Mouse (Mus musculus) heart, embryonic 14.5 days (tissue): ENCODE data around the gene Erg. TPM values are rescaled to one million over a fixed set of nuclear protein-coding genes. Genes with fewer than 3 reads are reported as not detected.
A peak's percentile ranks its signal among the peaks of the same experiment; 100 is the strongest.

Source experiments
- ATAC-seq: fragments of 200-750 bp; cut with Nextera tagmentation; 2 replicates; pipeline ENCODE4 v1.8.0; 2017; ENCODE audit warnings: low read depth, moderate TSS enrichment; ENCODE audit not compliant: insufficient number of reproducible peaks, insufficient read depth, low FRiP score
- H3K27ac ChIP-seq, 2 experiments: fragments of 200-500 bp in 1 of 2; fragments of 300-500 bp in 1 of 2; sonication (generic) in 1 of 2; replicated peaks in 1 of 2; 2 replicates each; pipeline ENCODE4 v1.5.1; 2012 to 2014; ENCODE audit warnings: low read depth in 2 of 2, low read length in 2 of 2, control low read depth in 1 of 2, mild to moderate bottlenecking in 1 of 2, mixed read lengths in 1 of 2; ENCODE audit not compliant: control insufficient read depth in 1 of 2, insufficient read depth in 1 of 2
- H3K27me3 ChIP-seq: fragments of 300-500 bp; sonication (generic); 2 replicates; pipeline ENCODE4 v1.6.1; 2014; ENCODE audit warnings: mild to moderate bottlenecking, low read length, control low read depth; ENCODE audit not compliant: control insufficient read depth, insufficient read depth
- H3K36me3 ChIP-seq: fragments of 300-500 bp; sonication (generic); 2 replicates; pipeline ENCODE4 v1.6.1; 2014; ENCODE audit warnings: mild to moderate bottlenecking, control low read depth, low read length, mixed read lengths; ENCODE audit not compliant: control insufficient read depth, insufficient read depth
- H3K4me1 ChIP-seq, 2 experiments: fragments of 200-500 bp in 1 of 2; fragments of 300-500 bp in 1 of 2; sonication (generic) in 1 of 2; 2 replicates each; pipeline ENCODE4 v1.6.1; 2012 to 2014; ENCODE audit warnings: low read length in 2 of 2, control low read depth in 1 of 2, mixed read lengths in 1 of 2; ENCODE audit not compliant: control insufficient read depth in 2 of 2, insufficient read depth in 2 of 2
- H3K4me2 ChIP-seq: fragments of 300-500 bp; sonication (generic); 2 replicates; pipeline ENCODE4 v1.6.1; 2014; ENCODE audit warnings: mild to moderate bottlenecking, low read length
- H3K4me3 ChIP-seq, 2 experiments: fragments of 200-500 bp in 1 of 2; fragments of 300-500 bp in 1 of 2; sonication (generic) in 1 of 2; 2 replicates each; pipeline ENCODE4 v1.5.1; 2012 to 2014; ENCODE audit warnings: low read length in 2 of 2, mild to moderate bottlenecking in 2 of 2, control low read depth in 1 of 2, low read depth in 1 of 2, moderate library complexity in 1 of 2; ENCODE audit not compliant: control insufficient read depth in 1 of 2, insufficient read depth in 1 of 2
- H3K9ac ChIP-seq: fragments of 300-500 bp; sonication (generic); 2 replicates; pipeline ENCODE4 v1.6.1; 2014; ENCODE audit warnings: mild to moderate bottlenecking, low read length
- H3K9me3 ChIP-seq: fragments of 300-500 bp; sonication (generic); 2 replicates; pipeline ENCODE4 v1.6.1; 2016; ENCODE audit warnings: low read length, control low read depth; ENCODE audit not compliant: control insufficient read depth
- WGBS: fragments of 180-500 bp; shearing (Covaris S2); extraction: QIAGEN DNeasy Blood & Tissue Kit; methylation state at CpG from one replicate; pipeline ENCODE4 v1.1.7; 2014; 5-methylcytosine and 5-hydroxymethylcytosine counted together
- polyA plus RNA-seq: library from polyadenylated mRNA; unstranded; fragments of >200 nt; fragmentation: Nextera tagmentation; extraction: Ambion mirVana; gene quantifications from 2 replicates; pipeline ENCODE4 v1.2.1, GENCODE M21; 2014

Erg gene
- polyA plus RNA-seq, 1 experiment from 2014 or later: 5.7 TPM

GRCm38 (mm10) chr16:95361950-95362349 lies 224.4 kb downstream of the Erg start:
- no peak overlapping the region for H3K27ac ChIP-seq
- H3K4me3 ChIP-seq: no peak overlapping the region
- no peaks in the 10 kb centered on the region; a peak in 2 of 4 replicates for H3K4me1 ChIP-seq
- H3K9ac ChIP-seq: no peak overlapping the region
- no peaks in the 10 kb centered on the region for H3K36me3 ChIP-seq
- WGBS: 82% methylated on average over 7 of the region's 7 CpGs
- H3K4me2 ChIP-seq: no peak overlapping the region
- no peaks in the 10 kb centered on the region for H3K9me3 ChIP-seq
- H3K27me3 ChIP-seq: no peaks in the 10 kb centered on the region
- no peak for ATAC-seq

- H3K4me3 ChIP-seq: no peak overlapping the region
Measured at GRCm38 (mm10) chr16:95360940-95361489, 225.4 kb downstream of the Erg start.

GRCm38 (mm10) chr16:95360214-95360850 lies 226.1 kb downstream of the Erg start:
- H3K9ac ChIP-seq: no peak overlapping the region
- H3K4me1 ChIP-seq: no peaks in the 10 kb centered on the region; a peak in 2 of 4 replicates
- no peak for ATAC-seq
- H3K36me3 ChIP-seq: no peaks in the 10 kb centered on the region
- no peak overlapping the region for H3K27ac ChIP-seq
- no peaks in the 10 kb centered on the region for H3K9me3 ChIP-seq
- WGBS: 79% methylated on average over 8 of the region's 8 CpGs
- H3K27me3 ChIP-seq: no peaks in the 10 kb centered on the region
- H3K4me3 ChIP-seq: no peak overlapping the region
- no peak overlapping the region for H3K4me2 ChIP-seq

More at GRCm38 (mm10) chr16:95360940-95361489, 225.4 kb downstream of the Erg start:
- no peak for ATAC-seq
- Histone ChIP-seq H3K27ac (no peak overlapping the region), H3K9ac (no peak overlapping the region), H3K4me1 (no peaks in the 10 kb centered on the region; a peak in 2 of 4 replicates), H3K4me2 (no peak overlapping the region), H3K9me3 (no peaks in the 10 kb centered on the region), H3K36me3 (no peaks in the 10 kb centered on the region), H3K27me3 (no peaks in the 10 kb centered on the region)
- 89% methylated on average over 18 of the region's 18 CpGs for WGBS

GRCm38 (mm10) chr16:95356962-95357955 lies 229.1 kb downstream of the Erg start:
- WGBS: 87% methylated on average over 12 of the region's 12 CpGs
- no peak overlapping the region for H3K4me3 ChIP-seq
- peak; percentile 42; the same call in 1 of the 2 replicates for ATAC-seq
- H3K27ac ChIP-seq: no peak overlapping the region
- H3K27me3 ChIP-seq: no peaks in the 10 kb centered on the region
- H3K36me3 ChIP-seq: no peaks in the 10 kb centered on the region
- H3K9ac ChIP-seq: no peak overlapping the region
- no peaks in the 10 kb centered on the region for H3K9me3 ChIP-seq
- H3K4me2 ChIP-seq: no peak overlapping the region
- peaks cover 3 to 6% of the 10 kb centered on the region in 2 experiments; a peak in 3 of 4 replicates for H3K4me1 ChIP-seq

- Histone ChIP-seq H3K9me3 (no peaks in the 10 kb centered on the region), H3K27me3 (no peaks in the 10 kb centered on the region), H3K4me1 (peaks cover 11 to 12% of the 10 kb centered on the region in 2 experiments; a peak in 3 of 4 replicates), H3K27ac (no peak overlapping the region), H3K4me2 (no peak overlapping the region), H3K4me3 (no peak overlapping the region), H3K36me3 (no peaks in the 10 kb centered on the region), H3K9ac (no peak overlapping the region)
- ATAC-seq: no peak
- 52% methylated on average over 8 of the region's 8 CpGs for WGBS
Measured at GRCm38 (mm10) chr16:95353838-95354237, 232.6 kb downstream of the Erg start.

- 60% methylated on average over 8 of the region's 8 CpGs for WGBS
- Histone ChIP-seq H3K4me1 (peaks cover 21 to 23% of the 10 kb centered on the region in 2 experiments), H3K9ac (no peak overlapping the region), H3K9me3 (no peaks in the 10 kb centered on the region), H3K4me3 (no peak overlapping the region), H3K36me3 (no peaks in the 10 kb centered on the region), H3K27me3 (no peaks in the 10 kb centered on the region), H3K27ac (peak overlapping the region in 1 of 2 experiments; percentile 26; a peak in 2 of 4 replicates), H3K4me2 (no peak overlapping the region)
- 0 out of 2 replicates have a peak, but pooled peaks have one; percentile 30 for ATAC-seq
Measured at GRCm38 (mm10) chr16:95352266-95352665, 234.1 kb downstream of the Erg start.

GRCm38 (mm10) chr16:95350499-95350898 lies 235.9 kb downstream of the Erg start:
- no peak for ATAC-seq
- Histone ChIP-seq H3K9me3 (no peaks in the 10 kb centered on the region), H3K36me3 (no peaks in the 10 kb centered on the region), H3K4me2 (no peak overlapping the region), H3K9ac (no peak overlapping the region), H3K4me1 (peaks cover 27 to 28% of the 10 kb centered on the region in 2 experiments), H3K27me3 (no peaks in the 10 kb centered on the region), H3K4me3 (no peak overlapping the region), H3K27ac (no peak overlapping the region)
- 30% methylated on average over 3 of the region's 3 CpGs for WGBS
